Mouse (Mus musculus) lung, postnatal 0 days (tissue): ENCODE results near the gene Mpc1.

Experiments used
- CTCF ChIP-seq: IDR thresholded peaks from 2 replicates; pipeline ENCODE4 v1.5.1; 2016; ENCODE audit warnings: antibody characterized with exemption, mild to moderate bottlenecking
- EP300 ChIP-seq: IDR thresholded peaks from 2 replicates; pipeline ENCODE4 v1.6.1; 2016; ENCODE audit warnings: antibody characterized with exemption, mild to moderate bottlenecking, control low read depth

GRCm38 (mm10) chr17:8282821-8283525 is at the start of gene Mpc1:
- TF ChIP-seq CTCF, result no peak
- TF ChIP-seq EP300, result no peak; the same call in 1 of the 2 replicates
